Mouse (Mus musculus): ENCODE measurements around the gene Myocd.

DNA sequence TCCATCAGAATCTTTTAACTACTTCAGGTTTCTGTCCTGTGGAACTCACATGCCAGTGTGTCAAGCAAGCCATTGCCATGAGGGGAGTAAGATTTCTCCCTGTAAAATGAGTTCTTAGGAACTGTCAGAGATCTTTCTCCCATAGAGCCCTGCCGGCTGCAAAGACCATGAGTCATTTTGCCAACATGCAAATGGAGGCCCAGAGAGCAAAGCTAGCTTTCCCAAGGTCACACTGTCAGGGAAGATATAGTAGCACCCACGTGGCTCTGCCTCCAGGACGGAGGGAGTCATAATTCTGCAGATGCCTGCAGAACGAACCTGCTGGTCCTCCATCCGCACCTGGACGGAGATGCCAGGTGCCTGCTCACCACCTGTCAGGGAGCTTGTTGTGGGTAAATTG is 6.3 kb downstream of the Myocd start:
- TF ChIP-seq CTCF (IDR thresholded peaks at IDR 0.05; ENCODE audit: low read depth) (no peak), EP300 (IDR thresholded peaks at IDR 0.05; ENCODE audit: low read depth) (no peak)
